Mouse (Mus musculus) hindbrain, embryonic 14.5 days (tissue): ENCODE data around the gene Dusp7. TPM values are rescaled to one million over a fixed set of nuclear protein-coding genes. Genes with fewer than 3 reads are reported as not detected.

Source experiments
- ATAC-seq: fragments of 200-750 bp; cut with Nextera tagmentation; 2 replicates; pipeline ENCODE4 v1.8.0; 2017; ENCODE audit warnings: moderate number of reproducible peaks, mild to moderate bottlenecking, moderate TSS enrichment, moderate library complexity; ENCODE audit not compliant: low FRiP score
- DNase-seq: peaks from one replicate; pipeline ENCODE4 v3.0.0-alpha.2; 2015; ENCODE audit warnings: low spot score
- H3K27ac ChIP-seq: fragments of 300-500 bp; sonication (generic); 2 replicates; pipeline ENCODE4 v1.5.1; 2014; ENCODE audit warnings: mild to moderate bottlenecking, moderate library complexity
- H3K27me3 ChIP-seq: fragments of 300-500 bp; sonication (generic); 2 replicates; pipeline ENCODE4 v1.6.1; 2014; ENCODE audit warnings: mild to moderate bottlenecking, low read length, mixed read lengths; ENCODE audit not compliant: control insufficient read depth, insufficient read depth
- H3K36me3 ChIP-seq: fragments of 300-500 bp; sonication (generic); replicated peaks from 2 replicates; pipeline ENCODE4 v1.6.1; 2014; ENCODE audit not compliant: control insufficient read depth, insufficient read depth
- H3K4me1 ChIP-seq: fragments of 300-500 bp; sonication (generic); replicated peaks from 2 replicates; pipeline ENCODE4 v1.6.1; 2014; ENCODE audit warnings: antibody characterized with exemption, low read length, mixed read lengths; ENCODE audit not compliant: control insufficient read depth, insufficient read depth
- H3K4me2 ChIP-seq: fragments of 300-500 bp; sonication (generic); replicated peaks from 2 replicates; pipeline ENCODE4 v1.6.1; 2014; ENCODE audit warnings: mild to moderate bottlenecking, moderate library complexity
- H3K4me3 ChIP-seq: fragments of 300-500 bp; sonication (generic); replicated peaks from 2 replicates; pipeline ENCODE4 v1.5.1; 2014; ENCODE audit warnings: mild to moderate bottlenecking, low read length
- H3K9ac ChIP-seq: fragments of 300-500 bp; sonication (generic); 2 replicates; pipeline ENCODE4 v1.6.1; 2014
- H3K9me3 ChIP-seq: fragments of 300-500 bp; sonication (generic); 2 replicates; pipeline ENCODE4 v1.6.1; 2016; ENCODE audit warnings: low read length; ENCODE audit not compliant: control insufficient read depth
- WGBS: fragments of 180-500 bp; shearing (Covaris S2); extraction: QIAGEN DNeasy Blood & Tissue Kit; methylation state at CpG from one replicate; pipeline ENCODE4 v1.1.7; 2014; 5-methylcytosine and 5-hydroxymethylcytosine counted together
- polyA plus RNA-seq: library from polyadenylated mRNA; unstranded; fragments of >200 nt; fragmentation: Nextera tagmentation; extraction: Ambion mirVana; gene quantifications from 2 replicates; pipeline ENCODE4 v1.2.1, GENCODE M21; 2014

The Dusp7 gene
- polyA plus RNA-seq, 1 experiment from 2014 or later, result 17.9 TPM

DNA sequence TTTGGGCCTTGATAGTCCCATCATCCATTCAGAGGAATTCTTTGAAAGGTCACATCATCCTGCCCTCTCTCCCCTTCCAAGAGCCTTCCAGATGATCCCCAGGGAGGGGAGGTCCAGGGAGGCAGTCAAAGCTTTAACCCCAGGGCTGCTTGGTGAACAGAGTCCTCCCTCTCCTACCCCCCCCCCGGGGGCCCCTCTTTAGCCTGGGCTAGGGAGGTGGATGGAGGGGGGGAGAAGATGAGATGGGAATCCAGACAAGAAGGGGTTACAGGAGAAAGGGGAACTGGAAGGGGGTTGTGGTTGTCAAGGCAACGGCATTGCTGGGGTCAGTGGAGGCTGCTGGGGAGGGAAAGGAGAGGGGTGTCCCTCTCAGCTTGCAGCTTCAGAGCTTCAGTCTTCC lies 52.2 kb downstream of the Dusp7 start:
- 8% methylated on average over 2 of the region's 2 CpGs for WGBS
- peak; percentile 16; the same call in 1 of the 2 replicates for ATAC-seq

DNA sequence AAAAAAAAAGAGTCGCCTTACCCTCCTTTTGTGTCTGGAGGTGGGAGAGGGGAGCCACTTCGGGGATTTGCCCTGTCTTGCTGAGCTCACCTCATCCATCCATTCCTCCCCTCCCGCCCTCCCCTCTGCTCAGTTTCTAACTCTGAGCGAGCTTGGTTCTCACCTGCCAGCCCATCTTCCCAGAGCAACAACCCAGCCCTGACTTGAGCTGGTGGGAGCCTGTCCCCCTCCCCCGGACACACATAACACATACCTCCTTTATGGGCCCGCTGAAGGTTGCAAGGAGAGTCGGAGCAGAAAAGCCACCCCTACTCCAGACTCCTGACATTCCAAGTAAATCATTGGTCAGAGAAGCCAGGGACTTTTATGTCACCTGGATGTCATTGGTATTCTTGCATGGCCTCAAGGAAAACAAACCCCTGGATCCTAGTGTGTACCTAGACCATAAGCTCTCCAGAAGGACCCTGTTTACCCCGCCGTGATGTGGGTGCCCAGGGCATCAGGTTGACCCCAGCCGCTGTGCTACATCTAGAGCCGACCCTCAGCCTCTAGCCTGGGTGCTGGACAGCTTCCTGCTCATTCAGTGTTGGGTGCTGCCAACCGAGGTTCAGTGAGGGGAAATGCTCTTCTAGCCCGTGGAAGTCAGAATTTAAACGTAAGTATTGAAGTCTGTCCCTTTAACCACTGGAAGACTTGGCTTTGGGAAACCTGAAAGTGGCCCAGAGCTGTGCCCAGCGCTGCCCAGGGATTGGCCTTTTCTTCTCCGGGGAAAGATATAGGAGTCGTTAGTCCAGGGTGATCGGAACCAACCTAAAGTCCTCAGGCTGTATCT lies 52.8 kb downstream of the Dusp7 start:
- Histone ChIP-seq H3K4me1 (peaks cover 32% of the 10 kb centered on the region), H3K4me2 (peak overlapping the region; percentile 39), H3K36me3 (no peaks in the 10 kb centered on the region), H3K27ac (no peak overlapping the region; the same call in 1 of the 2 replicates), H3K9me3 (no peaks in the 10 kb centered on the region), H3K4me3 (no peak overlapping the region), H3K9ac (no peak overlapping the region), H3K27me3 (no peaks in the 10 kb centered on the region)
- WGBS, result 4% methylated on average over 18 of the region's 18 CpGs
- ATAC-seq (peak; percentile 31; the same call in 1 of the 2 replicates), DNase-seq (no peak)

More for the DNA sequence above, 52.2 kb downstream of the Dusp7 start:
- H3K36me3 ChIP-seq, result no peaks in the 10 kb centered on the region
- peak; percentile 29 for DNase-seq
- no peaks in the 10 kb centered on the region for H3K9me3 ChIP-seq
- H3K4me2 ChIP-seq, result peak overlapping the region; percentile 39; the same call in 1 of the 2 replicates
- H3K4me3 ChIP-seq, result no peak overlapping the region
- peaks cover 32% of the 10 kb centered on the region for H3K4me1 ChIP-seq
- no peak overlapping the region; the same call in 1 of the 2 replicates for H3K27ac ChIP-seq
- no peaks in the 10 kb centered on the region for H3K27me3 ChIP-seq
- peak overlapping the region; percentile 25; the same call in 1 of the 2 replicates for H3K9ac ChIP-seq

DNA sequence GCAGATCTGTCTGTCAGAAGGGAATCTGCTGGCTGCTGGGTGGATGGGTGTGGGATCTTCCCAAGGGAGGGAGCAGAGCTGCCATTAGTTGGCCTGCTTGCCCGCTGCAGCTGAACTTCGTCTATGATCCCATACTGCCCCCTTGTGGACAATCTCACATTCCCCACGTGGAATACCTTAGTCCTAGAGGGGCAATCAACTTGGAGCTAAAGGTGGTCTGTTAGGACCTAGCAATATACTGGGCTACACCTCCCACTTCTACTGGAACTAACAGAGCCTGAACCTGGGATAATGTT lies 53.4 kb downstream of the Dusp7 start:
- no peaks in the 10 kb centered on the region for H3K36me3 ChIP-seq
- peaks cover 32% of the 10 kb centered on the region for H3K4me1 ChIP-seq
- WGBS, result 0% methylated on average over 3 of the region's 3 CpGs
- H3K9me3 ChIP-seq, result no peaks in the 10 kb centered on the region
- no peak overlapping the region for H3K9ac ChIP-seq
- H3K4me3 ChIP-seq, result no peak overlapping the region
- ATAC-seq (peak; percentile 64; the same call in 1 of the 2 replicates), DNase-seq (peak; percentile 94)
- no peak overlapping the region for H3K27ac ChIP-seq
- H3K4me2 ChIP-seq, result peak overlapping the region; percentile 39
- no peaks in the 10 kb centered on the region for H3K27me3 ChIP-seq

Other genes with a start within 250 kb of the Dusp7 start
- 2.3 and 3.0 TPM in 2 replicates for gene Glyctk, start 210.5 kb upstream of the Dusp7 start, polyA plus RNA-seq
- 40.2 and 42.3 TPM in 2 replicates for gene Wdr82, start 197.7 kb upstream of the Dusp7 start, polyA plus RNA-seq
- 13.0 and 13.4 TPM in 2 replicates for gene Ppm1m, start 168.9 kb upstream of the Dusp7 start, polyA plus RNA-seq
- gene Twf2, start 165.5 kb upstream of the Dusp7 start, polyA plus RNA-seq, result 49.6 and 52.9 TPM in 2 replicates
- gene Tlr9, start 146.0 kb upstream of the Dusp7 start, polyA plus RNA-seq, result 0.12 TPM in 1 of 2 replicates, not detected in the other
- gene Alas1, start 120.0 kb upstream of the Dusp7 start, polyA plus RNA-seq, result 99.0 and 99.7 TPM in 2 replicates
- 6.3 and 7.3 TPM in 2 replicates for gene Poc1a, start 87.6 kb upstream of the Dusp7 start, polyA plus RNA-seq
- gene Rpl29, start 60.8 kb downstream of the Dusp7 start, polyA plus RNA-seq, result 650 and 781 TPM in 2 replicates
- 22.4 and 23.5 TPM in 2 replicates for gene Acy1, start 69.7 kb downstream of the Dusp7 start, polyA plus RNA-seq
- gene Abhd14b, start 78.8 kb downstream of the Dusp7 start, polyA plus RNA-seq, result 7.9 and 8.2 TPM in 2 replicates
- 57.7 and 69.8 TPM in 2 replicates for gene Abhd14a, start 79.0 kb downstream of the Dusp7 start, polyA plus RNA-seq
- 183 and 186 TPM in 2 replicates for gene Pcbp4, start 84.7 kb downstream of the Dusp7 start, polyA plus RNA-seq
- gene Gpr62, start 97.3 kb downstream of the Dusp7 start, polyA plus RNA-seq, result 0.87 and 1.0 TPM in 2 replicates
- gene Rrp9, start 107.3 kb downstream of the Dusp7 start, polyA plus RNA-seq, result 34.5 and 35.7 TPM in 2 replicates
- gene Parp3, start 108.3 kb downstream of the Dusp7 start, polyA plus RNA-seq, result 0.52 and 0.91 TPM in 2 replicates
- gene Iqcf1, start 131.3 kb downstream of the Dusp7 start, polyA plus RNA-seq, result not detected in 2 replicates
- gene Iqcf5, start 145.9 kb downstream of the Dusp7 start, polyA plus RNA-seq, result not detected in 2 replicates
- gene Iqcf3, start 193.0 kb downstream of the Dusp7 start, polyA plus RNA-seq, result not detected in 2 replicates
- gene Iqcf4, start 202.4 kb downstream of the Dusp7 start, polyA plus RNA-seq, result not detected in 2 replicates